Mouse (Mus musculus) olfactory bulb, adult 2 months (tissue): Measurements from ENCODE around the gene Bcas3.

ENCODE experiments used
- CTCF ChIP-seq: fragments of 200-500 bp; IDR thresholded peaks from 2 replicates; pipeline ENCODE4 v1.5.1; 2012; ENCODE audit warnings: low read depth, mild to moderate bottlenecking, low read length, moderate library complexity; ENCODE audit not compliant: insufficient read depth
- POLR2A ChIP-seq: fragments of 200-500 bp; IDR thresholded peaks from 2 replicates; pipeline ENCODE4 v1.6.1; 2012; ENCODE audit warnings: mild to moderate bottlenecking, low read depth, low read length, moderate library complexity; ENCODE audit not compliant: insufficient read depth

DNA sequence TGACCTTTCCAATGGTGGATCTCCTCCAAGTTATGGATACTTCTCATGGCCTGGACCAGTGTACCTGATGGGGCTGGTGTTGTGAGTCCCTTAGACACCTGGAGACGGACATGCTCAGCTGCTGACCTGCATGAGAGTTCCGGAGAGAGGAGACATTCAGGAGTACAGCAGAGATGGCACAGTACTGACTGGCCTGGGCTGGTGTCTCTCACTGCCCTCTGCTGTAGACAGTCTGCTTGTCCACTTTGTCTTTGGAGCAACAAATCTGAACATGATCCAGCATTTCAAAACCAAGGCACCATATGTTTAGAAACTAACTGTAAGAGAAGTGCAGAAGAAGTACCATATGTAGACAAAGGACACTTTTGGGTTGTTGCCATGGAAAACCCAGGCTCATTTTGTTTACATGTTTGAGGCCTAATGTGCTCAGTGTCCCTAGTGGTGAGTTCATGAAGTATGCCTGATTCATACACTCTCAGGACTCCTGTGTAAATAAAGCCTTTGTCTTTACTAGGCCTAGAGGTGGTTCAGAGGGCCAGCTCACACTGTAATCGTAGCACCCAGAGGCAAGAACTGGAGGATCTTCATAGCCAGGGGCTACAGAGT lies 433.2 kb downstream of the Bcas3 start:
- TF ChIP-seq CTCF (no peak), POLR2A (no peak)
